Mouse (Mus musculus) spleen, adult 12 weeks (tissue): ENCODE measurements around the gene Cpn1.

Source experiments
- DNase-seq: peaks from one replicate; pipeline ENCODE4 v3.0.0; 2022; ENCODE audit warnings: low spot score

The Cpn1 gene

GRCm38 (mm10) chr19:43912775-43913486, 73.4 kb downstream of the Cpn1 start:
- DNase-seq = no peak

DNA sequence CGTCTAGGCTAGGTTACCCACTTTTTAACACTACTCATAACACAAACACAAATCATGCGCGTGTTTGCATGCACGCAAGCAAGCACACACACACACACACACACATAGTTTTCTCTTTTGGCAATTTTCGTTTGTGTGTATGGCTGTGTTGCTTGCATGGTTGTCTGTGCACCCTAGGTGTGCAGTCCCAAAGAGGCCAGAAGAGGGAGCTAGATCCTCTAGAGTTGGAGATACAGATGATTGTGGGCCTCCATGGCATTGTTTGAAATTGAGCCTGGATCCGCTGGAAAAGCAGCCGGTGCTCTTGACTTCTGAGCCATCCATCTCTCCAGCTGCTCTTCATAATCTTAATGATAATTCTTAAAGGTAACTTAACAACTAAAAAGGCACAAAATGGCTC, 79.9 kb downstream of the Cpn1 start:
- DNase-seq = no peak
